Mouse (Mus musculus) intestine, embryonic 16.5 days (tissue): Measurements from ENCODE around the gene Selenof. TPM values are rescaled to one million over a fixed set of nuclear protein-coding genes. Genes with fewer than 3 reads are reported as not detected.
A peak's percentile ranks its signal among the peaks of the same experiment; 100 is the strongest.

Experiments used
- ATAC-seq: fragments of 200-750 bp; cut with Nextera tagmentation; 2 replicates; pipeline ENCODE4 v1.8.0; 2017; ENCODE audit warnings: moderate TSS enrichment, moderate library complexity
- H3K27ac ChIP-seq: fragments of 300-500 bp; sonication (generic); 2 replicates; pipeline ENCODE4 v1.5.1; 2014; ENCODE audit warnings: mild to moderate bottlenecking, low read length
- H3K27me3 ChIP-seq: fragments of 300-500 bp; sonication (generic); replicated peaks from 2 replicates; pipeline ENCODE4 v1.6.1; 2014; ENCODE audit warnings: low read length, control low read depth, mixed read lengths; ENCODE audit not compliant: control insufficient read depth, insufficient read depth
- H3K36me3 ChIP-seq: fragments of 300-500 bp; sonication (generic); 2 replicates; pipeline ENCODE4 v1.6.1; 2014; ENCODE audit warnings: low read length, control low read depth; ENCODE audit not compliant: control insufficient read depth, insufficient read depth
- H3K4me1 ChIP-seq: fragments of 300-500 bp; sonication (generic); 2 replicates; pipeline ENCODE4 v1.6.1; 2014; ENCODE audit warnings: low read length, control low read depth, mixed read lengths; ENCODE audit not compliant: control insufficient read depth, insufficient read depth
- H3K4me2 ChIP-seq: fragments of 300-500 bp; sonication (generic); 2 replicates; pipeline ENCODE4 v1.6.1; 2014; ENCODE audit warnings: low read depth, low read length, control low read depth
- H3K4me3 ChIP-seq: fragments of 300-500 bp; sonication (generic); 2 replicates; pipeline ENCODE4 v1.5.1; 2014; ENCODE audit warnings: mild to moderate bottlenecking, low read length
- H3K9ac ChIP-seq: fragments of 300-500 bp; sonication (generic); 2 replicates; pipeline ENCODE4 v1.6.1; 2014; ENCODE audit warnings: low read depth, low read length
- H3K9me3 ChIP-seq: fragments of 300-500 bp; sonication (generic); 2 replicates; pipeline ENCODE4 v1.6.1; 2016; ENCODE audit warnings: low read length, control low read depth; ENCODE audit not compliant: control insufficient read depth
- WGBS: fragments of 180-500 bp; shearing (Covaris S2); extraction: QIAGEN DNeasy Blood & Tissue Kit; methylation state at CpG from one replicate; pipeline ENCODE4 v1.1.7; 2014; 5-methylcytosine and 5-hydroxymethylcytosine counted together
- polyA plus RNA-seq: library from polyadenylated mRNA; unstranded; fragments of >200 nt; fragmentation: Nextera tagmentation; extraction: Ambion mirVana; gene quantifications from 2 replicates; pipeline ENCODE4 v1.2.1, GENCODE M21; 2015

The Selenof gene
- polyA plus RNA-seq, 1 experiment from 2014 or later, result 626 TPM

GRCm38 (mm10) chr3:144577366-144578340, 7.5 kb downstream of the Selenof start:
- Histone ChIP-seq H3K27ac (no peak overlapping the region), H3K4me2 (no peak overlapping the region), H3K9ac (no peak overlapping the region), H3K27me3 (no peaks in the 10 kb centered on the region), H3K9me3 (no peaks in the 10 kb centered on the region), H3K36me3 (peaks cover 5% of the 10 kb centered on the region; the same call in 1 of the 2 replicates), H3K4me3 (no peak overlapping the region), H3K4me1 (peaks cover 26% of the 10 kb centered on the region; the same call in 1 of the 2 replicates)
- ATAC-seq, result peak; percentile 49
- 58% methylated on average over 10 of the region's 10 CpGs for WGBS

- H3K27me3 ChIP-seq, result no peaks in the 10 kb centered on the region
- H3K4me2 ChIP-seq, result no peak overlapping the region
- no peak overlapping the region for H3K4me3 ChIP-seq
- H3K27ac ChIP-seq, result no peak overlapping the region
- ATAC-seq, result no peak
- H3K4me1 ChIP-seq, result peaks cover 26% of the 10 kb centered on the region; the same call in 1 of the 2 replicates
- no peak overlapping the region for H3K9ac ChIP-seq
- H3K36me3 ChIP-seq, result peaks cover 4% of the 10 kb centered on the region; the same call in 1 of the 2 replicates
- no peaks in the 10 kb centered on the region for H3K9me3 ChIP-seq
- WGBS, result 91% methylated on average over 4 of the region's 4 CpGs
Measured at GRCm38 (mm10) chr3:144578921-144579320, 8.8 kb downstream of the Selenof start.

GRCm38 (mm10) chr3:144579796-144580195, 9.7 kb downstream of the Selenof start:
- no peak overlapping the region for H3K27ac ChIP-seq
- H3K9me3 ChIP-seq, result no peaks in the 10 kb centered on the region
- H3K36me3 ChIP-seq, result no peaks in the 10 kb centered on the region; the same call in 1 of the 2 replicates
- no peak overlapping the region for H3K4me3 ChIP-seq
- H3K9ac ChIP-seq, result no peak overlapping the region
- no peak for ATAC-seq
- no peak overlapping the region for H3K4me2 ChIP-seq
- H3K4me1 ChIP-seq, result peaks cover 26% of the 10 kb centered on the region; the same call in 1 of the 2 replicates
- 81% methylated on average over 5 of the region's 5 CpGs for WGBS
- H3K27me3 ChIP-seq, result no peaks in the 10 kb centered on the region

- ATAC-seq, result no peak
Measured at GRCm38 (mm10) chr3:144580281-144580680, 10.2 kb downstream of the Selenof start.

GRCm38 (mm10) chr3:144581842-144582241, 11.7 kb downstream of the Selenof start:
- no peak for ATAC-seq
- Histone ChIP-seq H3K9ac (no peak overlapping the region), H3K27me3 (no peaks in the 10 kb centered on the region), H3K36me3 (no peaks in the 10 kb centered on the region; the same call in 1 of the 2 replicates), H3K9me3 (no peaks in the 10 kb centered on the region), H3K4me3 (no peak overlapping the region), H3K27ac (peak overlapping the region; percentile 17; the same call in 1 of the 2 replicates), H3K4me1 (peaks cover 23% of the 10 kb centered on the region; the same call in 1 of the 2 replicates), H3K4me2 (no peak overlapping the region)
- 59% methylated on average over 3 of the region's 3 CpGs for WGBS

More at GRCm38 (mm10) chr3:144580281-144580680, 10.2 kb downstream of the Selenof start:
- no peak overlapping the region for H3K4me2 ChIP-seq
- no peaks in the 10 kb centered on the region for H3K9me3 ChIP-seq
- peaks cover 26% of the 10 kb centered on the region; the same call in 1 of the 2 replicates for H3K4me1 ChIP-seq
- no peak overlapping the region for H3K4me3 ChIP-seq
- H3K27me3 ChIP-seq, result no peaks in the 10 kb centered on the region
- H3K9ac ChIP-seq, result no peak overlapping the region
- 77% methylated on average over 7 of the region's 7 CpGs for WGBS
- H3K27ac ChIP-seq, result no peak overlapping the region
- H3K36me3 ChIP-seq, result no peaks in the 10 kb centered on the region; the same call in 1 of the 2 replicates

- H3K27me3 ChIP-seq, result no peaks in the 10 kb centered on the region
- no peak overlapping the region for H3K4me2 ChIP-seq
- peaks cover under 1% of the 10 kb centered on the region; the same call in 1 of the 2 replicates for H3K36me3 ChIP-seq
- peaks cover 20% of the 10 kb centered on the region; the same call in 1 of the 2 replicates for H3K4me1 ChIP-seq
- 73% methylated on average over 4 of the region's 4 CpGs for WGBS
- no peak for ATAC-seq
- no peak overlapping the region for H3K9ac ChIP-seq
- no peaks in the 10 kb centered on the region for H3K9me3 ChIP-seq
- no peak overlapping the region for H3K4me3 ChIP-seq
- H3K27ac ChIP-seq, result no peak overlapping the region
Measured at GRCm38 (mm10) chr3:144582306-144582705, 12.2 kb downstream of the Selenof start.

- no peak overlapping the region for H3K9ac ChIP-seq
- peaks cover 5% of the 10 kb centered on the region for H3K36me3 ChIP-seq
- H3K9me3 ChIP-seq, result no peaks in the 10 kb centered on the region
- 41% methylated on average over 5 of the region's 5 CpGs for WGBS
- no peak overlapping the region for H3K4me2 ChIP-seq
- no peaks in the 10 kb centered on the region for H3K27me3 ChIP-seq
- no peak overlapping the region for H3K27ac ChIP-seq
- ATAC-seq, result no peak
- H3K4me1 ChIP-seq, result peaks cover 17% of the 10 kb centered on the region; the same call in 1 of the 2 replicates
- H3K4me3 ChIP-seq, result no peak overlapping the region
Measured at GRCm38 (mm10) chr3:144583789-144584188, 13.7 kb downstream of the Selenof start.

- Histone ChIP-seq H3K4me2 (no peak overlapping the region), H3K27ac (no peak overlapping the region), H3K4me1 (peaks cover 17% of the 10 kb centered on the region; the same call in 1 of the 2 replicates), H3K9ac (no peak overlapping the region), H3K4me3 (no peak overlapping the region), H3K9me3 (no peaks in the 10 kb centered on the region), H3K27me3 (no peaks in the 10 kb centered on the region), H3K36me3 (peaks cover 5% of the 10 kb centered on the region; the same call in 1 of the 2 replicates)
- 83% methylated on average over 6 of the region's 6 CpGs for WGBS
- no peak for ATAC-seq
Measured at GRCm38 (mm10) chr3:144584789-144585553, 14.9 kb downstream of the Selenof start.

- Histone ChIP-seq H3K4me2 (no peak overlapping the region), H3K9me3 (no peaks in the 10 kb centered on the region), H3K36me3 (peaks cover 5% of the 10 kb centered on the region; the same call in 1 of the 2 replicates), H3K27me3 (no peaks in the 10 kb centered on the region), H3K27ac (no peak overlapping the region), H3K4me1 (peaks cover 12% of the 10 kb centered on the region; the same call in 1 of the 2 replicates), H3K4me3 (no peak overlapping the region), H3K9ac (no peak overlapping the region)
- 82% methylated on average over 7 of the region's 7 CpGs for WGBS
- ATAC-seq, result no peak
Measured at GRCm38 (mm10) chr3:144586731-144587130, 16.6 kb downstream of the Selenof start.
